Mouse (Mus musculus) T-cell, adult 2 months (primary cell): ENCODE data around the gene Wdr26.
A peak's percentile ranks its signal among the peaks of the same experiment; 100 is the strongest.

Experiments
- DNase-seq: peaks from one replicate; pipeline ENCODE4 v3.0.0; 2022; ENCODE audit warnings: low spot score

Wdr26 gene

GRCm38 (mm10) chr1:181237332-181237731 is 25.5 kb upstream of the Wdr26 start:
- no peak for DNase-seq

- peak; percentile 55 for DNase-seq
Measured at GRCm38 (mm10) chr1:181234326-181235035, 22.7 kb upstream of the Wdr26 start.

- no peak for DNase-seq
Measured at GRCm38 (mm10) chr1:181233734-181234133, 21.9 kb upstream of the Wdr26 start.

DNA sequence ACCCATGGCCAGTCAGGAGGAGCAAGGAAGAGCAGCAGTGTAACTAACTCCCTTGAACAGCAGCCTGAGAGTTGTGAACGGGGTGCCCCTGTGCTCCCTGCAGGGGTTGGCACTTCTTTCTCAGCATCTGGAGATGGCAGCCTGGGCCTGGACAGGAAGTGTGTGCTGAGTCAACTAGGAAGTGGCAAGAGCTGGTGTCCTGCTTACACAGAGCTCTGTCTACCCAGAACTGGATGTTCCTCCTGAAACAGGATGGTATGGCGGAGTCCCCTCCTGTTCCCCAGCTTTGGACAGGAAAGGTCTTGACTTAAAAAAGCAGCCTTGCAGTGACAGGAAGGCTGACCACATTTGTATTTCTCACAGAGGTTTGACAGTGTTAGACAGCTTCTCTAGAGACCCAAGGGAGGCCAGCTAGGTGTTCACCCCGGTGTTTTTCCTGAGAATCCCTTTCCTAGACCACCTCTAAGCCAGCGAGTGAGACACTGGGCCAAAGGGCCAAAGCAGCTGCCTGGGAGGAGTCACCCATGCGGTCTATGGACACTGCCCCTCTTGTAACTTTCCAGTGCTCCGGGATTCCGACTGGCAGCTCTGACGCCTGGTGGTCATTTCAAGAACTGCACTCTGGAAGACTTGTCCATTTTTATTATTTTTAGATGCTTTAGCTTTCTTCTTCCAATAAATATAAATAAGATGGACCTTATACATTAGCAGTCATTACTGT is 20.7 kb upstream of the Wdr26 start:
- peak; percentile 65 for DNase-seq

GRCm38 (mm10) chr1:181231821-181232220 is 20.0 kb upstream of the Wdr26 start:
- no peak for DNase-seq

DNA sequence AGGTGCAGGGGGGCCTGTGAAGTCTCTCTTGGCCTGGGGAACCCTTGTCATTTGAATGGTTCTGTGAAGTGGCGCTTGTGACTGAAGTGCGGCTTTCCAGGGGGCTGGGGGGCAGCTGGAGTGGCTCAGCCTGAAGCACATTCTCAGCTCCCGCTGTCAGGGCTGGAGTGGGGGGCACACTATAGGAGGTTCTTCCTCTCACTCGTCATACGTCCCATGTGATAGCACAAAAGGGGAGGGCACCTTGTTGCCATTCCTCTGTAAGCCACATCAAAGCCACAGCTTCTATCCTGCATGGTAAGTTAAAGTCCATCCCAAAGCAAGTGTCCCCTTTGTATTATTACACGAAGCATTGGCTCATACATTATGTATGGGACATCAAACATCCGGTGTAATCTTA is 19.5 kb upstream of the Wdr26 start:
- DNase-seq, result no peak

DNA sequence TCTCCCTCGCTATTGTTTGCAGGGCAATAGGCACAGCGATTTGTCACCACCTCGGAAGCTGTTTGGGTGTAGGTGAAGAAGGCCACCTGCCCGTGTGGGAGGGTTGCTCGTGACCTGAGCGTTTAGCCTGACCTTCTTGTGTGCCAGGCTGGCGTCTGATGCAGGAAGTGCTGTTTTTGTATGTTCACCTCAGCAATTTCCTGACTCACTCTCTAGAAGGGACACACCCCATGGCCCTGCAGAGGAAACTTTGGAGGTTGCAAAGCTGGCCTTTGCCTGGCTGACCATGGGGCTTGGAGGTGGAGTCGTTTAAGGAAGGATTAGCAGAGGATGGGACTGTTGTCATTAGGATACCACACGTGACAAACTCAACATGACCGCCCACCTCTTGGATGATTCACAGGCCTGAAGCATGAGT is 18.9 kb upstream of the Wdr26 start:
- DNase-seq, result peak; percentile 67

DNA sequence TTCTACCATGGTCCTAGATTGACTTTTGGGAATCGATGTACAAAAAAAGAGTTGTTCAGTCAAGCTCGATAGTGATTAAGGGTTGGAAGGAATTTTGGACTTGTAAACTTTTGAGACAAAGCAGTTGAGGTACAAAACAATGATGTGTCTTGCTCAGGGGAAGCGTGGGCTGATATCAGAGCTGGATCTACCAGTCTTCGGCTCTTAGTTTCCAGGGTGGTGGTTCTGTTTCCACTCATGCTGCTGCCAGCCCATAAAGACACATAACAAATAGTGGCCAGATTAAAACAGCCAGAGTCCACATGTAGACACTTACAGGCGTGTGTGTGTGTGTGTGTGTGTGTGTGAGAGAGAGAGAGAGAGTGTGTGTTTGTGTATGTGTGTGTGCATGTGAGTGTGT is 17.2 kb upstream of the Wdr26 start:
- DNase-seq, result no peak

GRCm38 (mm10) chr1:181228591-181228990 is 16.8 kb upstream of the Wdr26 start:
- DNase-seq, result no peak

DNA sequence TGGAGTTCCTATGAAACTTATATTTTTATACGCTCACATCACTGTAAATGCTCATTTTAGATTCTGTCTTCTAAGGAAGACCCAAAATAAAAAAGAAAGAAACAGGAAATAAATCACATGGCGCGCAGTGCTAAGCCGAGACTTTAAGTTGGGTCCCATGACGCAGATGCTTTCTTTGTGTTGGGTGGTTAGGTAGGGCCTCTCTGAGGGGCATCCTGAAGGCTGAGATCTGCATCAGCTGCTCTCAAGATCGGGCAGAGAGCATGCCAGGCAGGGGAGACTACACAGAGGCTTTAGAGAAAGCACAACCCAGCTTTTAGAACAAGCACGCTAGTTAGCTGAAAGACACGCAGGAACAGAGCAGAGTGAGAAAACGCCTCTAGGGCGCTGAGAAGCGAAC is 16.0 kb upstream of the Wdr26 start:
- DNase-seq, result peak; percentile 88

- peak; percentile 57 for DNase-seq
Measured at GRCm38 (mm10) chr1:181226850-181227249, 15.0 kb upstream of the Wdr26 start.

DNA sequence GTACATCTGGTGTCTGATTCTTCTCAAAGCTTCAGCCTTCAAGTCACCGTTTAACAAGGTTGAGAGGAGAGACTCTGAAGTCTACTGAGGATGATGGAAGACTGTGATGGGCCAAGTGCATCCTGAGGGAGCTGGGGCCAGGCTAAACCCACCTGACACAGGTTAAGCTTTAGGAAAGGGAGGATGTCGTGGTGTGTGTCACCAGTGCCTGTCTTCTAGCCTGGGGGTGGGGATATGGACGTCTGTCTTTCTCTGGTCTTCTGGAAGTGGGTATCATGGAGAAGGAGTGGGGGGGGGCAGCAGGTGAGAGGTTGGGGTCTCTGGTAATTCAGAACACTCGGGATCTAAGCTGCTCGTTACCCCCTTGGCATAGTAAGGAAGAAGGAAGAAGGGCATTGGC is 13.5 kb upstream of the Wdr26 start:
- no peak for DNase-seq

GRCm38 (mm10) chr1:181222041-181222440 is 10.2 kb upstream of the Wdr26 start:
- no peak for DNase-seq

GRCm38 (mm10) chr1:181216315-181216714 is 4.5 kb upstream of the Wdr26 start:
- DNase-seq, result no peak

DNA sequence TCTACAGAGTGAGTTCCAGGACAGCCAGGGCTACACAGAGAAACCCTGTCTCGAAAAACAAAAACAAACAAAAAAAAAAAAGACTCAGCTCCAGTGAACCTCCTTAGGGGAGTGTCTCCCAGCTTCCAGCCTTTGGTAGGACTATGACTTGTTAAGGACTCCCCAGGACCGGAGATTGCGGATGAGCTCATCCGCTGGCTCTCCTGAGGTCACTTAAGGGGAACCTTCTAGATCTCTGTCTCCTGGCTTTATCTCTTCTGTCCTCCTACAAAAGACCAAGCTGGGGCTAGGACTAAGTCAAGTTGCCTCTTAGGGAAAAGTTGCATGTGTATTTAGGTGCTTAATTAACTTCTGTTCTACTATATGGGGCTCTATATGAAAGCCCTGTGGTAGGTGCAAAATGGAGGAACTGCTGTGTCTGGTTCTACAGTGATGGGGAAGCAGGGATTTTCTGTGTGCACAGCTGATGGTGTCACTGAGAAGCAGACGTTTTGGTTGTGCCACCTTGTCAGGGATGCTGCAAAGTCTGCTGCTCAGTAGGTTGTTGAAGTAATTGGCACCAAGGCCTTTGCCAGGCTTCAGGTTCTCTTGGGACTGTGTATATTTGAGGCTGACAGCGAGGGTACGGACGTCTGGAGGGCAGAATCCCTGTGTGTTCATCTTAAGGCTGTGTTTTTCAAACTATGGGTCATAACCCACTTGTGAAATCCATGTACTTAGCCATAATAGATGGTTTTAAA is 2.7 kb upstream of the Wdr26 start:
- DNase-seq, result no peak

DNA sequence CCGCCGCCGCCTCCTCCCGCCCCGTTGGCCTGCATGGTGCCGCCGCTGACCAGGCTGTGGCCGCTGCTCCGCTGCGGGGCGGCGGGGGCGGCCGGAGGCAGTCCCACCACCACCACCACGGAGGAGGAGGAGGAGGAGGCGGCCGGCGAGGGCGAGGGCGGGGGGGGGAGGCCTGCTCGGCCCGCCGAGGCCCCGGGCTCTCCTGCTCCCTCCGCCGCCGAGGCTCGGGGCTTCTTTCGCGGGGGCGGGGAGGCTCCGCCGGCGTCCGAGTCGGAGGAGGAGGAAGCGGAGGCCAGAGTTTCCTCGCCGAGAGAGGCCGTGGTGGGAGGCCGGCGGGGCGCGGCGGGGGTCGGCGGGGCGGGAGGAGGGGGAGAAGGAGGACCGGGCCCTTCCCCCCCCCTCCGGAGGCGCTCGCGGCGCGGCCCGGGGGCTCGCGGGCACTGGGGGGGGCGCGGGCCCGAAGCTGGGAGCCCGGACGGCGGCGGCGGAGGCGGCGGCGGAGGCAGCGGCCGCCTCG is 340 bp downstream of the Wdr26 start:
- DNase-seq, result peak; percentile 37

DNA sequence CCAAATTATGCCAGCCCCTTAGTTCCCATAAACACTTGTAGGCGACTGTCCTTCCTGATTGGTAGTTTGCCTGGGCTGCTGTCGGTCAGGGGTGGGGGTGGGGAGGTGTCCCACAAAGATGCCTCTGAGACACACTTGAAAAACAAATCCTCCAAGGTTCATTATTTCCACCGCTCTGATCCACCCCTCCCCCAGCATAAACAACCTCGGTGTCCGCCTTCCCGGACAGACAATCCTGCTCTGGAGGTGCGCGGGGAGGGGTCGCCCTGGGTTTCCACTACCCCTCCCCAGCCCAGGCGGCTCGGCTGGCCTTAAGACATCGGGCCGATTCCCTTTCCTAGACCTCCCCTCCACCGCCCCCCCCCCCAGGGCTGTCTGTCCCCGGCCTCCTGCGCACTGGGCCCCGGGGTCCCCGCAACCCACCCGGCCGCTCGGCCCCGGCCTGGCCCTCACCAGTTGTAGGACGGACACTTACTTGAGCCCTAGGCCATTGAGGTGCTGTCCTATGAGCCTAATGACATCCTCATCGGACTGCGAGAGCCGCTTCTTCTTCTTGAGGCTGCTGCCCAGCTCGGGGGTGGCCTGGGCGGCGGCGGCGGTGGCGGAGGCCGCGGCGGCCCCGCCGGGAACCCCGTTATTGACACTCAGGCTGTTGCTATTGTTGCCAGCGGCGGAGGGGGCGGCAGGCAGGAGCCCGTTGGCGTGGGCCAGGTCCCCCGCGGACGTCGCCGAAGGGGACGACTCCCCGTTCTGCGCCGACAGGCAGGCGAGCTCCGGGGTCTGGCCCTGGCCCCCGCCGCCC is 999 bp downstream of the Wdr26 start:
- DNase-seq, result peak; percentile 15

DNA sequence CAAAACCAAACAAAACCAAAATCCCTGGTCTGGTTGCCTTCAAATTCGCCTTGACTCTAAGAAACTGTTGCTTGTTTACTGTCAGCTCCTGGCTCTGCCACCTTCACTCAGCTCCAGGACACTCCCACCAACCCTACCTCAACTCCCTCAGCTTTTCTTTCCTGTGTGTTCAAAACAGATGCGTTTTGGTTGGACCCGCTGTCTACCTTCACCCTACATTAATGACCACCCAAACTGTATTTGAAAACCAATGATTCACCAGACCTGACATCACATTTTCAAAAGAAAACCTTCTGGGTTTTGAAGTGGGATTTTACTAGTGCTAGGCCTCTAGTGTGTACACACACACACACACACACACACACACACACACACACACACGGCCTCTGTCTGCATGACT is 1.7 kb downstream of the Wdr26 start:
- peak; percentile 40 for DNase-seq

DNA sequence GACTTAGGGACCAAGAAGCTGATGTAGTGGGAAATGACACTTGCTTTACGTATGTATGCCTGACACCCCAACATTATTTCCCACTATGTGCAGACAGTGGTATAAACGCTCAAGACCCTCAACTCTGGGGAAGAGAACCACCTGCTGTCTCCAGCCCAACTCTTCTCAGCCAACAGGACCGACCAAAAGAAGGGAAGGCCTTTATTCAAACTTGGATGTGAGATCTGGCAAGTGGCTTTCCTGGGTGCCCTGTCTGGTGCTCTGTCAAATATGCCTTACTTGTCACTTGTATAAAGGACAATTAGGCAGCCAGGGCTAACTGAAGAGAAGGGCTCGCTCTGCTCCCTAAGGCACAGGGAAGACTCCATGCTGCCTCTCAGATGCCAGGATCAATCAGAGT is 12.4 kb downstream of the Wdr26 start:
- DNase-seq, result no peak

GRCm38 (mm10) chr1:181188925-181189324 is 22.9 kb downstream of the Wdr26 start:
- no peak for DNase-seq

GRCm38 (mm10) chr1:181170210-181170609 is 41.6 kb downstream of the Wdr26 start:
- peak; percentile 33 for DNase-seq

DNA sequence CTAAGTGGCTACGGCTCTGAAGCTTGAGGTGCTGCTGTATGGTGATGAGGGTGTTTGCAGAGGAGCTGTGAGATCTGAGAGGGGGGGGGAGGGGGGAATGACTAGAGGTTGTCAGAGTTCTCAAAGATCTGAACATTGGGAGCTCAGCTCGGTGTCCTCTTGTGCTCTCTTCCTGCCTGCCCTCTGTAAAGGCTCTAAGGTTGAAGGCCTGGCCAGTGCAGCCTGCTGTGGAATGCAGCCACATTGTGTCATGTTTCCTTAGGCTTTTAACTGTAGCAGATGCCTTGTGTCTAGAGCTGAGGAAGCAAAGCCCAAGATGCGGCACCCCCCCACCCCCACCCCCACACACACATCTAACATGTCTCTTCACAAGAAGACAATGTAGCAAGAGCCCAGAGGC is 43.4 kb downstream of the Wdr26 start:
- DNase-seq, result no peak
